Mouse (Mus musculus) ES-E14 (cell line): ENCODE results near the gene Tmem74b.

ENCODE experiments used
- HCFC1 ChIP-seq: IDR thresholded peaks from 2 replicates; pipeline ENCODE4 v1.6.1; 2012; ENCODE audit warnings: low read length, inconsistent platforms, borderline replicate concordance; ENCODE audit not compliant: insufficient read depth
- MAFK ChIP-seq: IDR thresholded peaks from 2 replicates; pipeline ENCODE4 v1.6.1; 2014; ENCODE audit warnings: mild to moderate bottlenecking, low read depth, low read length, inconsistent platforms; ENCODE audit not compliant: insufficient read depth
- ZC3H11A ChIP-seq: IDR thresholded peaks from 2 replicates; pipeline ENCODE4 v1.6.1; 2012; ENCODE audit warnings: low read depth, mild to moderate bottlenecking, inconsistent platforms, low read length, borderline replicate concordance

DNA sequence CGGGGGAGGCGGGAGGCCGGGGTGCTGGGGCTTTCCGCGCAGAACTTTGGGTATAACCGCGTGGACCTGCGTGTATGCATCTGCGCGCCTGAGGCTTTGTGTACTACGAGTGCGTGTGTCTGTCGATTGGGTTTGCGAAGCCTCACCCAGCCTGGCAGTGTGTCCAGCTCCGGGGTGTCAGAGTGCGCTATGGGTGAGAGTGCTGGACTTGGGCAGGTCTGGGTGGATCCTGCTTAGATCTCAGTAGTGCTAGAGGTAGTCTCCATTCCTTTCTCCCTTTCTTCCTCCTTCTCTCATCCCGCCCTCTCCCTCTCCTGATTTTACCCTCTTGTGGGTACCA lies 1.0 kb downstream of the Tmem74b start:
- TF ChIP-seq ZC3H11A: no peak
- TF ChIP-seq HCFC1: no peak
- TF ChIP-seq MAFK: no peak
